9 mouse cellular contexts compared by ENCODE assay signal in the genomic region with DNA sequence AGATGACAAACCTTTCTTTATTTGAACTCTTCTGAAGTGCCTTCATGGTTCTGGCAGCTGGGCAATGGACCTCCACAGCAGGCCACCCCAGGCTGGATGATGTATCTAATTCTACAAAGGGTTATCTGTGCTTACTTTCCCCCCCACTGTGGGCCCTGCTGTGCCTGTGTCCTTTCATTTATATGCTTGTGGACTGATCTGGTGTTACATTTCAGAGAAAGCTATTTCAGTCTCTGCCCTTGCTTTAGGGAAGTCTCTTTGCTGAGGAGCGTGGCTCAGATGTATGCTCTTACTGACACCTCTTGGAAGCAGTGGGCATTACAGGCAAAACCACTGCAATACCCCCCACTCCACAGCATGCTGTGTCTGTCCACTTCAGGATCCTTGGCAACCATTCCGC. TPM values are rescaled to one million over a fixed set of nuclear protein-coding genes. Genes with fewer than 3 reads are reported as not detected.
DNase-seq lines count a peak whose midpoint lies in the region; ATAC-seq lines count a peak whose summit lies in the region.
"Had no signal": no experiment of that assay in that cellular context is flagged by ENCODE, and none has a peak within 500 bp of the region (broad histone marks: within the 10 kb centered on the region; RNA-seq: fewer than 3 reads in every experiment).

No protein-coding gene starts in this region.

- H3K4me2 ChIP-seq in heart, embryonic 11.5 days, result no peak overlapping the region
- H3K4me2 ChIP-seq: liver, embryonic 15.5 days had no signal

- no peaks in the 10 kb centered on the region for H3K36me3 ChIP-seq in heart, embryonic 11.5 days (ENCODE audit: control insufficient read depth, insufficient read depth, low read length)
- H3K36me3 ChIP-seq: liver, embryonic 15.5 days had no signal

- 0 out of 2 replicates have a peak, but pooled peaks cover 2% of the 10 kb centered on the region for H3K9me3 ChIP-seq in heart, embryonic 11.5 days (replicated peaks; ENCODE audit: control insufficient read depth, low read length)
- H3K9me3 ChIP-seq: liver, embryonic 15.5 days had no signal

- no peaks in the 10 kb centered on the region for H3K4me1 ChIP-seq in heart, embryonic 11.5 days (ENCODE audit: control insufficient read depth, insufficient read depth, low read length)
- H3K4me1 ChIP-seq: liver, embryonic 15.5 days had no signal

- no peaks in the 10 kb centered on the region for H3K27me3 ChIP-seq in heart, embryonic 11.5 days (ENCODE audit: control insufficient read depth, insufficient read depth, low read length)
- H3K27me3 ChIP-seq: liver, embryonic 15.5 days had no signal

- H3K27ac ChIP-seq in heart, embryonic 11.5 days (ENCODE audit: low read depth, low read length), result peak overlapping the region; percentile 3; the same call in 1 of the 2 replicates
- H3K27ac ChIP-seq: liver, embryonic 15.5 days had no signal

- peak; percentile 26 for DNase-seq in adrenal gland, postnatal 14 days
- DNase-seq in adrenal gland, postnatal 4 days (ENCODE audit: low spot score in 2 of 2), result no peak
- DNase-seq in CD4-positive helper T cell, adult 2 months (ENCODE audit: low read depth, low spot score), result peak; percentile 66
- DNase-seq in layer of hippocampus, adult 9-11 months, result peak; percentile 41
- peak; percentile 62 for DNase-seq in mesoderm, embryonic 11.5 days (ENCODE audit: low read depth, low spot score)
- DNase-seq in thymus, postnatal 25 days, result peak; percentile 32

- WGBS in heart, embryonic 11.5 days (ENCODE audit: insufficient replicate concordance), result 25% methylated on average over 2 of the region's 2 CpGs

- H3K4me3 ChIP-seq in heart, embryonic 11.5 days (ENCODE audit: low read depth, low read length), result no peak overlapping the region
- H3K4me3 ChIP-seq: liver, embryonic 15.5 days had no signal

- no peak overlapping the region for H3K9ac ChIP-seq in heart, embryonic 11.5 days (ENCODE audit: low read depth, low read length)
- H3K9ac ChIP-seq: liver, embryonic 15.5 days had no signal

- peak; percentile 99 for ATAC-seq in common myeloid progenitor, adult 5-6 weeks (replicated peaks; ENCODE audit: low read depth, poor library complexity, severe bottlenecking)
- ATAC-seq in heart, embryonic 11.5 days (replicated peaks; ENCODE audit: insufficient number of reproducible peaks, low FRiP score, low TSS enrichment), result peak; percentile 39; the same call in 1 of the 2 replicates

RNA-seq across cellular contexts. Expression of a gene that starts 44.9 kb away (rescaled TPM):
- total RNA-seq in adrenal gland, postnatal 14 days (2021), result 93.4 and 102 TPM in 2 replicates
- total RNA-seq in adrenal gland, postnatal 4 days (2021), result 10 to 100 TPM; 86.6 to 95.6 TPM
- 93.7 and 124 TPM in 2 replicates for total RNA-seq in common myeloid progenitor, adult 5-6 weeks (2017)
- 207 and 208 TPM in 2 replicates for polyA plus RNA-seq in heart, embryonic 11.5 days (2014; fragmentation: Nextera tagmentation; extraction: Ambion mirVana)

RNA-seq across cellular contexts. Expression of a gene that starts 45.1 kb away (rescaled TPM):
- total RNA-seq in adrenal gland, postnatal 14 days (2021), result 16.1 and 18.2 TPM in 2 replicates
- total RNA-seq in adrenal gland, postnatal 4 days (2021), result 10 to 100 TPM; 22.7 to 26.9 TPM
- 9.4 and 16.7 TPM in 2 replicates for total RNA-seq in common myeloid progenitor, adult 5-6 weeks (2017)
- 13.4 and 14.2 TPM in 2 replicates for polyA plus RNA-seq in heart, embryonic 11.5 days (2014; fragmentation: Nextera tagmentation; extraction: Ambion mirVana)

Comparison
In these comparisons a context has a peak if more than half of its experiments do, and no peak if none do; other contexts are left out.
1. DNase-seq: peak in adrenal gland, postnatal 14 days (single experiment), CD4-positive helper T cell, adult 2 months (single experiment), layer of hippocampus, adult 9-11 months (single experiment), mesoderm, embryonic 11.5 days (single experiment) and thymus, postnatal 25 days (single experiment); none in adrenal gland, postnatal 4 days (0 of 2).